ENCODE assay signal across 8 mouse cellular contexts in genomic region chr1:74001449-74001820, GRCm38 (mm10).
DNase-seq lines count a peak whose midpoint lies in the region; ATAC-seq and TF ChIP-seq lines count a peak whose summit lies in the region.
"Had no signal": no experiment of that assay in that cellular context is flagged by ENCODE, and none has a peak within 500 bp of the region (broad histone marks: within the 10 kb centered on the region; RNA-seq: fewer than 3 reads in every experiment).

No protein-coding gene starts in this region.

- 0 out of 2 replicates have a peak, but pooled peaks cover 9% of the 10 kb centered on the region for H3K36me3 ChIP-seq in embryonic facial prominence, embryonic 15.5 days
- H3K36me3 ChIP-seq: neural tube, embryonic 12.5 days had no signal

- intact Hi-C loops in heart, postnatal 25 days (cut with DNase I): loop anchor here (2.0 kb wide), 1 partner anchor 29 kb away; no protein-coding TSS in a partner anchor

- no peak overlapping the region for H3K9ac ChIP-seq in embryonic facial prominence, embryonic 15.5 days
- H3K9ac ChIP-seq: neural tube, embryonic 12.5 days had no signal

- WGBS in embryonic facial prominence, embryonic 15.5 days: 46% methylated on average over 10 of the region's 10 CpGs
- WGBS in lung, adult 2 months: 32% methylated on average over 10 of the region's 10 CpGs

- no peak for TF ChIP-seq CTCF in lung, adult 2 months (IDR thresholded peaks at IDR 0.05; ENCODE audit: insufficient read depth, low read length)

- peak overlapping the region; percentile 84 for H3K27ac ChIP-seq in brown adipose tissue, adult 24 weeks (replicated peaks; ENCODE audit: low read depth, low read length)
- H3K27ac ChIP-seq in embryonic facial prominence, embryonic 15.5 days (replicated peaks): peak overlapping the region; percentile 8; the same call in 1 of the 2 replicates
- H3K27ac ChIP-seq: neural tube, embryonic 12.5 days had no signal

- no peak overlapping the region for H3K4me3 ChIP-seq in brown adipose tissue, adult 24 weeks (ENCODE audit: insufficient read depth, low read depth, low read length)
- no peak overlapping the region for H3K4me3 ChIP-seq in embryonic facial prominence, embryonic 15.5 days (replicated peaks)
- no peak overlapping the region for H3K4me3 ChIP-seq in lung, adult 2 months (replicated peaks; ENCODE audit: extremely low read depth, low read depth, low read length)
- H3K4me3 ChIP-seq: neural tube, embryonic 12.5 days had no signal

- H3K4me2 ChIP-seq in embryonic facial prominence, embryonic 15.5 days (replicated peaks): no peak overlapping the region
- H3K4me2 ChIP-seq: neural tube, embryonic 12.5 days had no signal

- H3K9me3 ChIP-seq in embryonic facial prominence, embryonic 15.5 days (replicated peaks): no peaks in the 10 kb centered on the region
- H3K9me3 ChIP-seq: neural tube, embryonic 12.5 days had no signal

- TF ChIP-seq POLR2A in lung, adult 2 months (IDR thresholded peaks at IDR 0.05; ENCODE audit: borderline replicate concordance, extremely low read depth, low read depth, low read length): no peak

- H3K27me3 ChIP-seq in embryonic facial prominence, embryonic 15.5 days: no peaks in the 10 kb centered on the region
- H3K27me3 ChIP-seq: neural tube, embryonic 12.5 days had no signal

- H3K4me1 ChIP-seq in brown adipose tissue, adult 24 weeks (ENCODE audit: control insufficient read depth, insufficient read depth, insufficient read length, low read length): peaks cover 80% of the 10 kb centered on the region
- H3K4me1 ChIP-seq in embryonic facial prominence, embryonic 15.5 days: peaks cover 44% of the 10 kb centered on the region
- H3K4me1 ChIP-seq in lung, adult 2 months (ENCODE audit: control insufficient read depth, insufficient read depth, low read length): peaks cover 61% of the 10 kb centered on the region

- ATAC-seq in embryonic facial prominence, embryonic 15.5 days (ENCODE audit: insufficient number of reproducible peaks, low FRiP score, low TSS enrichment, low read depth): 0 out of 2 replicates have a peak, but pooled peaks have one; percentile 15

- peak; percentile 64 for DNase-seq in heart, postnatal 25 days (ENCODE audit: low spot score)
- peak; percentile 64 for DNase-seq in lung, adult 2 months
- no peak for DNase-seq in T-cell, adult 2 months (ENCODE audit: low spot score)
- DNase-seq in frontal cortex, postnatal 36 days (ENCODE audit: low spot score in 2 of 2): no peak
- DNase-seq in urinary bladder, adult 2 months (ENCODE audit: low spot score): no peak

Comparison
In these comparisons a context has a peak if more than half of its experiments do, and no peak if none do; other contexts are left out.
1. DNase-seq: peak in heart, postnatal 25 days (single experiment) and lung, adult 2 months (single experiment); none in T-cell, adult 2 months (single experiment), frontal cortex, postnatal 36 days (0 of 2) and urinary bladder, adult 2 months (single experiment).